Mouse (Mus musculus) hindbrain, embryonic 10.5 days (tissue): ENCODE measurements at regions not wholly inside any gene's neighbourhood (a gene's known extent, or its start where the extent isn't known, plus 50 kb on each side); places are given as distances from the start of the nearest gene placed in this dataset.
"Not testable (repeated sequence)": the region's sequence is repeated elsewhere in the genome, so short reads cannot be mapped to it uniquely, and the experiment has no call there.

Experiments
- DNase-seq: peaks from one replicate; pipeline ENCODE4 v3.0.0-alpha.2; 2017; ENCODE audit warnings: low spot score
- H3K27ac ChIP-seq: fragments of 300-500 bp; sonication (generic); 2 replicates; pipeline ENCODE4 v1.5.1; 2016; ENCODE audit warnings: mild to moderate bottlenecking, moderate library complexity
- H3K27me3 ChIP-seq: fragments of 300-500 bp; sonication (generic); 2 replicates; pipeline ENCODE4 v1.6.1; 2016; ENCODE audit warnings: mild to moderate bottlenecking; ENCODE audit not compliant: poor library complexity, insufficient read depth, severe bottlenecking
- H3K36me3 ChIP-seq: fragments of 300-500 bp; sonication (generic); 2 replicates; pipeline ENCODE4 v1.6.1; 2016; ENCODE audit warnings: mild to moderate bottlenecking, moderate library complexity
- H3K4me1 ChIP-seq: fragments of 300-500 bp; sonication (generic); replicated peaks from 2 replicates; pipeline ENCODE4 v1.6.1; 2016; ENCODE audit warnings: mild to moderate bottlenecking
- H3K4me3 ChIP-seq: fragments of 300-500 bp; sonication (generic); 2 replicates; pipeline ENCODE4 v1.5.1; 2016; ENCODE audit warnings: mild to moderate bottlenecking, moderate library complexity
- H3K9me3 ChIP-seq: fragments of 300-500 bp; sonication (generic); 2 replicates; pipeline ENCODE4 v1.6.1; 2016; ENCODE audit warnings: mild to moderate bottlenecking, moderate library complexity
- WGBS: fragments of 180-500 bp; shearing (Covaris S2); methylation state at CpG from one replicate; pipeline ENCODE4 v1.1.7; 2016; 5-methylcytosine and 5-hydroxymethylcytosine counted together

- no peak for DNase-seq
- H3K9me3 ChIP-seq = no peaks in the 10 kb centered on the region
- no peaks in the 10 kb centered on the region for H3K4me1 ChIP-seq
- no peaks in the 10 kb centered on the region for H3K27me3 ChIP-seq
- H3K4me3 ChIP-seq = no peak overlapping the region
- H3K27ac ChIP-seq = no peak overlapping the region
- H3K36me3 ChIP-seq = no peaks in the 10 kb centered on the region
Measured at GRCm38 (mm10) chr1:7671566-7671965, 2863.9 kb downstream of the Gm37988 start.

DNA sequence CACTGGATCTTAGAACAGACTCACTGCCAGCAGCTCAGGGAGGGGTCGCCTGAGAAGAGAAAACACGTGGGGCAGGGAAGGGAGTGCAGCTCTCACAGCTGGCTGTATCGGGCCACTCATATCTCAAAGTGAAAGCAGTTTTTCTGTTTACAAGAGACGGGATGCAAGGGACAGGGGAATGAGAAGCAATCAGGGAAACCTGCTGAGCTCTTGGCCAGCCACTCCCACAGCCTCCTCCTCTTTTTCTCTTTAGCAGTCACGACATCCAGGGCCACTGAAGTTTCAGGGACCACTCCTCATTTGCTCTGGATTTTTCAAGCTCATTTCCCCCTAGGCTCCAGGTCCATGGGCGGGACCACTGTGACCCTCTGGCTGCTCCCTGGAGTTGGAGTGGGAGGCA lies 2901.5 kb downstream of the Gm37988 start:
- DNase-seq, H3K9me3 ChIP-seq, H3K27me3 ChIP-seq, H3K36me3 ChIP-seq, H3K4me3 ChIP-seq, H3K4me1 ChIP-seq, H3K27ac ChIP-seq: not testable (repeated sequence)
- WGBS = 88% methylated on average over 6 of the region's 6 CpGs

DNA sequence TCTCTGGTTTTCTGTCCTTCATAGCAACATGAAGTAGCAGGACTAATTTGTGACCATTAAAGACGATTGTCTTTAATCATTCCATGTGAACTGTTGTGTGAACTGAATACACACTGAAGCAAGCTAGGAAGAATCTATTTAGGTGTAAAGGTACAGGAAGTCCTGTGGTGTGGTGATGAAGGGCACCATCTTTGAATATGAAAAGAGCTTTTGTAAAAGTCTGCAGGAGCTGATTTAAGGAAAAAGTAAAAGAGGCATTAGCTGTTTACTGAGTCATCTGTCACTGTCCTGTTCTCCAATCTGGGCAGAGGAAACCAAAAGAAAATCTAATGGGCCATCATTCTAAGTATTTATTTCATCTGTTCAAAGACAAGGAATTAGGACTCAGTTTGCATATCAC lies 2925.0 kb downstream of the Gm37988 start:
- H3K4me1 ChIP-seq = no peaks in the 10 kb centered on the region
- H3K27ac ChIP-seq = no peak overlapping the region
- no peaks in the 10 kb centered on the region for H3K9me3 ChIP-seq
- 48% methylated on average over 1 of the region's 1 CpGs for WGBS
- no peaks in the 10 kb centered on the region for H3K36me3 ChIP-seq
- no peak for DNase-seq
- H3K4me3 ChIP-seq = no peak overlapping the region
- no peaks in the 10 kb centered on the region for H3K27me3 ChIP-seq

- H3K27me3 ChIP-seq = no peaks in the 10 kb centered on the region
- H3K4me3 ChIP-seq = no peak overlapping the region
- H3K36me3 ChIP-seq = no peaks in the 10 kb centered on the region
- H3K9me3 ChIP-seq = peaks cover 6% of the 10 kb centered on the region; the same call in 1 of the 2 replicates
- no peak overlapping the region for H3K27ac ChIP-seq
- WGBS = 89% methylated on average over 4 of the region's 4 CpGs
- no peaks in the 10 kb centered on the region for H3K4me1 ChIP-seq
- DNase-seq = no peak
Measured at GRCm38 (mm10) chr1:7737331-7737730, 2929.6 kb downstream of the Gm37988 start.

DNA sequence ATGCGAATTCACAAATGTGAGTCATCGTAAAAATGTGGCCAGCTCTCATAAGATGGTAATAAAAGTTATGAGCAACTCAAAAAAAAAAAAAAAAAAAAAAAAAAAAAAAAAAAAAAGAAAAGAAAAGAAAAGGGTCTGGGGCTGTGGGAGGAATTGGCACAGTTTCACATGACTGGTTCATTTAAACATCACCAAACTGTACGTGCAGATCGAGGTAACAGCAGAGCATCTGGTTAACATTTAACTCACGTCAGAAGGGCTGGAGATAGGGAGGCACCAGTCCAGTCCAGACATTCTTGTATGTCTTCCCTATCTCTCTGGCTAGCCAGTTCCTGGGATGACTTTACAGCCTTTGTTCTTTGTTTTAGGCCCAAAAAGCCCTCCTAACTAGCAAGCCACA lies 2938.2 kb downstream of the Gm37988 start:
- no peaks in the 10 kb centered on the region for H3K27me3 ChIP-seq
- 90% methylated on average over 5 of the region's 5 CpGs for WGBS
- H3K9me3 ChIP-seq = peaks cover 6% of the 10 kb centered on the region; the same call in 1 of the 2 replicates
- no peaks in the 10 kb centered on the region for H3K36me3 ChIP-seq
- no peak for DNase-seq
- no peak overlapping the region for H3K4me3 ChIP-seq
- H3K4me1 ChIP-seq = no peaks in the 10 kb centered on the region
- H3K27ac ChIP-seq = no peak overlapping the region

DNA sequence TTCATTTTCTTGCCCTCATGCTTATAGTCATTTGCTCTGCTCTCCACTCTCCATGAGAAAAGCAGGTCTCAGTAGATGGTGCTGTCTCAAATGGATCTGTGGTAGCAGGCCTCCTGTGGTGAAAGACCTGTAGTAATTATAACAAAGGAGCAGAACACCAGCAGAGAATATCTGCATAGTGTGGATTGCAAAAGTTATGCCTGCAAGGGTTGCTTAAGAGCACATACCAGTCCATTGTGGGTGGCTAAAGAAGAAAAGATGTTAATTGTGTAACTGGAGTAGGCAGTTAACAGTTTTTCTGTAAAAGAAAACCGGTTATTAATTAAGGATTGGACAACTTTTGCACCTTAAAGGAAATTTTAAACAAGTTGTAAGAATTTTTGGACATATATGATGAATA lies 2969.0 kb downstream of the Gm37988 start:
- WGBS = 2% methylated on average over 1 of the region's 1 CpGs
- no peak for DNase-seq
- H3K27me3 ChIP-seq = no peaks in the 10 kb centered on the region
- no peaks in the 10 kb centered on the region for H3K9me3 ChIP-seq
- peaks cover 37% of the 10 kb centered on the region for H3K4me1 ChIP-seq
- no peak overlapping the region for H3K4me3 ChIP-seq
- H3K36me3 ChIP-seq = no peaks in the 10 kb centered on the region
- H3K27ac ChIP-seq = no peak overlapping the region

DNA sequence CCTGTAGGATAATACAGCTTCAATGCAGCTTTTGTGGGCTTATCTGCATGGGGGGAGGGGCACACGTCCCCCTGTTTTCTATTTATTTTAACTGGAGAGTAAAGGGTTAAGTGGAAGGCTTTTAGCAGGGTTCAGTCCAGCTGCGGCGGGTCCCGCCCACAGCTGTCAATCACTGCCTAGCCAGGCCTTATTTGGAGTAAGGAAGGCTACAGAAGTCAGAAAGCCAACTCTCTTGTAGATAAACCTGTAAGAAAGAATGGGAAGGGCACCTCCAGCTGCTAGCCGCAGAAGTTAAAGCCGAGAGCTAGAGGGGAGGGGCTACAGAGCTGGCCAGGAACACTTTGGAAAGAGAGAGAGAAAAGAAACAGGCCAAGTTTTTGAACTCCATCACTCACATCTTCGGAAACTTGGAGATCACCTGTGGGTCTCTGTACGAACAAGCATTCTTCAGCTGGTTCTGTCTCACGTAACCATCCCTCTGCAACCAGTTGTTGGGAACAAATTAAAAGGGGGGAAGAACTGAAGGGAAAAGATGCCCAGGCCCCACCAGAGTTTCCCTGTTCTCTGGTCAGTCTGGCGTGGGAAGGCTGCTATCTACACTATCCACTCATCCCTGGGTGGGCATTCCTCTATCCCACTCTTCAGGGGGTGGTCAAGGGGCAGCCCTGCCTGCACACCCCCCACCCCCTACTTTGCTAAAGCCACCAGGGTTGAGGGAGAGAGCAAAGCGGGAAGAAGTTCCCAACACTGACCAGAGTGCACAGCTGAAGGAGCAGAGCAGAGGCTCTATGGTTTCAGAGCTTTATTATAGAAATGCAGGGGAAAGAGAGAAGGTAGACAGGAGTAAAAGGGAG lies 2969.7 kb downstream of the Gm37988 start:
- Histone ChIP-seq H3K27me3 (no peaks in the 10 kb centered on the region), H3K4me1 (peaks cover 37% of the 10 kb centered on the region), H3K4me3 (peak overlapping the region; percentile 18; the same call in 1 of the 2 replicates), H3K9me3 (no peaks in the 10 kb centered on the region), H3K36me3 (no peaks in the 10 kb centered on the region), H3K27ac (peak overlapping the region; percentile 57)
- WGBS = 3% methylated on average over 11 of the region's 11 CpGs
- DNase-seq = peak; percentile 75

DNA sequence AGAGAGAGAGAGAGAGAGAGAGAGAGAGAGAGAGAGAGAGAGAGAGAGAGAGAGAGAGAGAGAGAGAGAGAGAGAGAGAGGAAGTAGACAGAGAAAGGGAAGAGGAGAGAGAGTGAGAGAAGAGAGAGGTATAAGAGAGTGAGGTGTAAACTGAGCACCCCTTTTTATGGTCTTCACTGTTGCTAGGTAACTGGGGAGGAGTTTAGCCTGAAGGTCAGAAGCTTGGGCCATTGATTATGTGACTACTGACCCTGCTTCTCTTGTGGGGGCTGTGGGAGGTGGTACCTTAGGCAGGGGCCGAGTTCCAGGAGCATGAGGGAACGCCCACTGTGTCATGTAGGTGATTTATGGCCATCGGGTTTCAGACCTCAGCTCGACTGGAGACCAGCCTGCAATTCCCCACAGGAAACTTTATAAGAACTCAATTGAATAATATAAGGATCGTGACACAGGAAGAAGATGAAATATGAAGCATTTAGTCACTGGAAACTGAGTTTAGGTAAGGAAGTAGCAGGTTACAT lies 2970.4 kb downstream of the Gm37988 start:
- 22% methylated on average over 5 of the region's 5 CpGs for WGBS
- peak; percentile 13 for DNase-seq
- Histone ChIP-seq H3K4me1 (peaks cover 37% of the 10 kb centered on the region), H3K27ac (peak overlapping the region; percentile 57)
- H3K9me3 ChIP-seq, H3K36me3 ChIP-seq, H3K27me3 ChIP-seq, H3K4me3 ChIP-seq: not testable (repeated sequence)

DNA sequence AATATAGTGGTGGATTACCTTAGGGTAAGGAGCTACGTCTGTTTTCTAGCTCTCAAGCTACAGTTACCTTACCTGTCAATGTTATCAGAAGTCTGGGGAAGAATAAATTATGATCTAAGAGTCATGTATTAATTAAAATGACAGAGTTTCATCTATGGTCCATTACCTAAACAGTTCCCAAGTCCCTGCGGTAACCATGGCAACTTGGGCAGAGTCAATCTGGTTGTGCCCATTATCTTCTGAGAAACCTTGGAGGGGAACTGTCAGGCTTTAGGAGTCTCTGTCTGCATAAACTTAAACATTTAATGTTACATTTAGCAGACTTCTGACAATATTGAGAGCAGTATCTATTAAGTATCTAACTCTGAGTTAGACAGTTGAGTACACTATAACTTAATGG lies 2971.0 kb downstream of the Gm37988 start:
- Histone ChIP-seq H3K27me3 (no peaks in the 10 kb centered on the region), H3K9me3 (no peaks in the 10 kb centered on the region), H3K4me1 (peaks cover 37% of the 10 kb centered on the region), H3K36me3 (no peaks in the 10 kb centered on the region), H3K4me3 (no peak overlapping the region), H3K27ac (no peak overlapping the region)
- 74% methylated on average over 2 of the region's 2 CpGs for WGBS
- DNase-seq = peak; percentile 18

- no peak overlapping the region for H3K4me3 ChIP-seq
- H3K36me3 ChIP-seq = no peaks in the 10 kb centered on the region
- no peaks in the 10 kb centered on the region for H3K9me3 ChIP-seq
- no peak overlapping the region for H3K27ac ChIP-seq
- DNase-seq = no peak
- H3K27me3 ChIP-seq = no peaks in the 10 kb centered on the region
- H3K4me1 ChIP-seq = no peaks in the 10 kb centered on the region
- 92% methylated on average over 2 of the region's 2 CpGs for WGBS
Measured at GRCm38 (mm10) chr1:7823969-7824368, 3016.3 kb downstream of the Gm37988 start.
